Mouse (Mus musculus) testis, adult 2 months (tissue): Measurements from ENCODE around the gene Gm13279. TPM values are rescaled to one million over a fixed set of nuclear protein-coding genes. Genes with fewer than 3 reads are reported as not detected.

Experiments used
- H3K27ac ChIP-seq: fragments of 200-500 bp; 2 replicates; pipeline ENCODE4 v1.5.1; 2012; ENCODE audit warnings: low read depth, low read length; ENCODE audit not compliant: control insufficient read depth, insufficient read depth
- H3K27me3 ChIP-seq: fragments of 200-500 bp; 2 replicates; pipeline ENCODE4 v1.6.1; 2012; ENCODE audit warnings: mild to moderate bottlenecking, low read length, moderate library complexity; ENCODE audit not compliant: control insufficient read depth, insufficient read depth
- H3K36me3 ChIP-seq: fragments of 200-500 bp; 2 replicates; pipeline ENCODE4 v1.6.1; 2012; ENCODE audit warnings: mild to moderate bottlenecking, low read length; ENCODE audit not compliant: control insufficient read depth, insufficient read depth
- H3K4me1 ChIP-seq: fragments of 200-500 bp; 2 replicates; pipeline ENCODE4 v1.6.1; 2012; ENCODE audit warnings: low read length; ENCODE audit not compliant: control insufficient read depth, insufficient read depth
- H3K4me3 ChIP-seq: fragments of 200-500 bp; 2 replicates; pipeline ENCODE4 v1.5.1; 2012; ENCODE audit warnings: low read depth, mild to moderate bottlenecking, low read length, moderate library complexity, mixed read lengths; ENCODE audit not compliant: control insufficient read depth
- CTCF ChIP-seq: fragments of 200-500 bp; IDR thresholded peaks from 2 replicates; pipeline ENCODE4 v1.5.1; 2012; ENCODE audit warnings: low read depth, mild to moderate bottlenecking, inconsistent platforms, low read length, moderate library complexity; ENCODE audit not compliant: control insufficient read depth, insufficient read depth, insufficient replicate concordance
- POLR2A ChIP-seq: fragments of 200-500 bp; IDR thresholded peaks from 2 replicates; pipeline ENCODE4 v1.6.1; 2012; ENCODE audit warnings: low read depth, mild to moderate bottlenecking, inconsistent platforms, low read length, moderate library complexity; ENCODE audit not compliant: control insufficient read depth
- polyA plus RNA-seq: library from polyadenylated mRNA; depleted of rRNA; stranded (reverse); fragments of >200 nt; gene quantifications from 2 replicates; pipeline ENCODE4 v1.2.3, GENCODE M21; 2012; rRNA removed

Gene Gm13279
- polyA plus RNA-seq, 1 experiment, result not detected

DNA sequence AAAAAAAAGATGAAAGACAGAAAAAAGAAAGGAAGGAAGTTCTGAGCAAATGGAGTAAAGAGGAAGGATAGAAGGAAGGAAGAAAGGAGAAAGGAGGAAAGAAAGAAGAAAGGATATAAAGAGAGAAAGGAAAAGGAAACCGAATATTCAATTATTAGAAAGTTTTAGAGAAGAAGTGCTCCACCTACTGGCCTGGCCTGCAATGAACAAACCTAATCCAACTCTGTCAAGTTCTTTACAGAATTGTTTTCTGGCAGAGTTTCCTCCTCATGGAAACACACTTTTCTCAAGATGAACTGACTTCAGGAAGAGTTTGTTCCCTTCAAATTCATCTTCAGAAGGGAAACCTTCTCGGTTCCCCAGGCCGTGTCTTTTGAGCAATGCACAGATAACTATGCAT lies 41.6 kb downstream of the Gm13279 start:
- H3K27ac ChIP-seq, result no peak overlapping the region
- TF ChIP-seq CTCF (no peak), POLR2A (no peak)

DNA sequence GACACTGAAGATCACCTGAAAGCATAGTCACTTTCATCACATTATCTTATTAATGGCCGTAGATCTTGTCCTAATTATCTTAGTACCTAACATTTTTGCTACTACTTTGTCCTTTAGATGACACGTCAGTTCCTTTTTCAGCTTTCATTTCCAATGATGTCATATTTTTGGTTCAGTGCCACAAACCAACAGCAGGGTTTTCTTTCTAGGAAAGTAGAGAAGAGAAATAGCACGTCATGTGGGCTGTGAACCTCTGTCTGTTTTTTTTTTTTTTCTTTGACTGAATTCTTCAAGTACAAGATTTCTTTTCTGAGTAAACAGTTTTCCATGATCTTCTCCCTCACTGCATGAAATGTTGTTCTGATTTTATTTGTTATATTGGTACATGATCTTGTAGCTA lies 42.9 kb downstream of the Gm13279 start:
- no peaks in the 10 kb centered on the region for H3K36me3 ChIP-seq
- no peaks in the 10 kb centered on the region for H3K4me1 ChIP-seq
- no peak overlapping the region for H3K4me3 ChIP-seq
- TF ChIP-seq POLR2A (no peak), CTCF (no peak)
- H3K27ac ChIP-seq, result no peak overlapping the region
- H3K27me3 ChIP-seq, result no peaks in the 10 kb centered on the region

More for the DNA sequence above, 41.6 kb downstream of the Gm13279 start:
- H3K27me3 ChIP-seq, result no peaks in the 10 kb centered on the region
- H3K4me1 ChIP-seq, result no peaks in the 10 kb centered on the region
- no peaks in the 10 kb centered on the region for H3K36me3 ChIP-seq
- no peak overlapping the region for H3K4me3 ChIP-seq

DNA sequence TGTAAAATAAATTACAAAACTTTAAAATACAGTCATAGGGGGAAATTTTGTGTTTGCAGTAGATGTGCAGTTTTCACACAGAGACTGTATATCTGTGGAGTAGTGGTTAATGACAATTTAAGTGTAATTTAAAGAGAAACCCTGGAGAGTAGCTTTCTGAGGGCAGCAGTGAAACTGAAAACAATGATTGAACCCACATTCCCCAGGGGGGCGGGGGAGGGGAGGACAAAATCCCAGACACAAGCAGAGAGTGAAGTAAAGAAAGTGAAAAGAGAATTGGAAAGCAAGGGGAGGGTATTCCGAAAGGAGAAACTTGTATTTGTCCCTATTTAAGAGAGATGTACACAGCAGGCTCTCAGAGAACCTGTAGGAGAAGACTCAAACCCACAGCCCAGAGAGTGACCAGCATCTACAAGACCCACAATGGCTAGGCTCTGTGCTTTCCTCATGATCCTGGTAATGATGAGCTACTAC lies 44.3 kb downstream of the Gm13279 start, which contains the start of gene Ifna4:
Gene Ifna4, plus strand, starts transcription at position 424 of the 474 bp plus-strand sequence.
- TF ChIP-seq POLR2A (no peak), CTCF (no peak)
- Histone ChIP-seq H3K36me3 (no peaks in the 10 kb centered on the region), H3K4me3 (no peak within 1 kb of the TSS), H3K27ac (no peak within 1 kb of the TSS), H3K4me1 (no peaks in the 10 kb centered on the region), H3K27me3 (no peaks in the 10 kb centered on the region)

DNA sequence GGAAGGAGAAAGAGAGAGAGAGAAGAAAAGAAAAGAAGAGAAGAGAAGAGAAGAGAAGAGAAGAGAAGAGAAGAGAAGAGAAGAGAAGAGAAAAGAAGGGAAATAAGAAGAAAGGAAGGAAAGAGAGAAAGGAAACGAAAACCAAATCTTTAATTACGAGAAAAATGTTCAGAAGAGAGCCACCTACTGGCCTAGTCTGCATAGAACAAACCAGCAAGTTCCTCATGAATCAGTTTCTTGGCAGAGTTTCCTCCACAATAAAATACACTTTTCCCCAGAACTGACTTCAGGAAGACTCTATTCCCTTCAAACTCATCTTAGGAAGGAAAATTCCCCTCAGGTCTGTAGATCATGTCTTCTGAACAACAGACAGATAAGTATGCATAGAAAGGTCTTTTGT lies 48.1 kb downstream of the Gm13279 start:
- no peaks in the 10 kb centered on the region for H3K27me3 ChIP-seq
- no peak overlapping the region for H3K27ac ChIP-seq
- no peaks in the 10 kb centered on the region for H3K4me1 ChIP-seq
- H3K36me3 ChIP-seq, result no peaks in the 10 kb centered on the region
- no peak overlapping the region for H3K4me3 ChIP-seq
- TF ChIP-seq POLR2A, result no peak
- TF ChIP-seq CTCF, result no peak

Other genes starting within 250 kb of the Gm13279 start
- not detected in 2 replicates for gene Ifna15, start 239.2 kb upstream of the Gm13279 start, polyA plus RNA-seq
- gene Ifna14, start 225.6 kb upstream of the Gm13279 start, polyA plus RNA-seq, result not detected in 2 replicates
- not detected in 2 replicates for gene Ifna9, start 205.0 kb upstream of the Gm13279 start, polyA plus RNA-seq
- gene Ifna12, start 194.0 kb upstream of the Gm13279 start, polyA plus RNA-seq, result not detected in 2 replicates
- gene C87499, start 163.0 kb upstream of the Gm13279 start, polyA plus RNA-seq, result not detected in 2 replicates
- not detected in 2 replicates for gene Ifna13, start 152.9 kb upstream of the Gm13279 start, polyA plus RNA-seq
- not detected in 2 replicates for gene Ifna16, start 120.5 kb upstream of the Gm13279 start, polyA plus RNA-seq
- not detected in 2 replicates for gene Ifna2, start 113.5 kb upstream of the Gm13279 start, polyA plus RNA-seq
- gene Ifnab, start 106.0 kb upstream of the Gm13279 start, polyA plus RNA-seq, result 0.38 and 0.62 TPM in 2 replicates
- 1.1 and 1.7 TPM in 2 replicates for gene Gm26566, start 75.6 kb upstream of the Gm13279 start, polyA plus RNA-seq
- gene Klhl9, start 74.9 kb upstream of the Gm13279 start, polyA plus RNA-seq, result 5.4 TPM in 2 replicates
- gene Gm13271, start 42.5 kb upstream of the Gm13279 start, polyA plus RNA-seq, result not detected in 2 replicates
- not detected in 2 replicates for gene Gm13283, start 37.3 kb upstream of the Gm13279 start, polyA plus RNA-seq
- gene Gm13290, start 23.6 kb upstream of the Gm13279 start, polyA plus RNA-seq, result not detected in 2 replicates
- not detected in 2 replicates for gene Gm13289, start 20.5 kb upstream of the Gm13279 start, polyA plus RNA-seq
- not detected in 2 replicates for gene Gm13272, start 17.5 kb upstream of the Gm13279 start, polyA plus RNA-seq
- gene Ifnz, start 15.3 kb upstream of the Gm13279 start, polyA plus RNA-seq, result not detected in 2 replicates
- gene Gm13276, start 11.7 kb upstream of the Gm13279 start, polyA plus RNA-seq, result not detected in 2 replicates
- gene Gm13277, start 8.8 kb upstream of the Gm13279 start, polyA plus RNA-seq, result not detected in 2 replicates
- not detected in 2 replicates for gene Gm13278, start 5.8 kb upstream of the Gm13279 start, polyA plus RNA-seq
- not detected in 2 replicates for gene Gm13275, start 2.9 kb upstream of the Gm13279 start, polyA plus RNA-seq
- gene Gm13285, start 2.3 kb downstream of the Gm13279 start, polyA plus RNA-seq, result not detected in 2 replicates
- gene Gm13287, start 5.9 kb downstream of the Gm13279 start, polyA plus RNA-seq, result not detected in 2 replicates
- gene Gm13288, start 8.1 kb downstream of the Gm13279 start, polyA plus RNA-seq, result not detected in 2 replicates
- gene Ifna7, start 18.8 kb downstream of the Gm13279 start, polyA plus RNA-seq, result not detected in 2 replicates
- not detected in 2 replicates for gene Ifna11, start 22.6 kb downstream of the Gm13279 start, polyA plus RNA-seq
- not detected in 2 replicates for gene Ifna6, start 30.0 kb downstream of the Gm13279 start, polyA plus RNA-seq
- not detected in 2 replicates for gene Ifna5, start 38.1 kb downstream of the Gm13279 start, polyA plus RNA-seq
- not detected in 2 replicates for gene Ifna4, start 44.5 kb downstream of the Gm13279 start, polyA plus RNA-seq
- not detected in 2 replicates for gene Ifna1, start 52.7 kb downstream of the Gm13279 start, polyA plus RNA-seq
- gene Ifne, start 82.8 kb downstream of the Gm13279 start, polyA plus RNA-seq, result not detected in 2 replicates